Mouse (Mus musculus) hindbrain, postnatal 0 days (tissue): Measurements from ENCODE around the gene Tmprss11e. TPM values are rescaled to one million over a fixed set of nuclear protein-coding genes. Genes with fewer than 3 reads are reported as not detected.

ENCODE experiments used
- ATAC-seq: fragments of 200-750 bp; cut with Nextera tagmentation; 2 replicates; pipeline ENCODE4 v1.8.0; 2017; ENCODE audit warnings: mild to moderate bottlenecking, moderate TSS enrichment, moderate library complexity
- DNase-seq: peaks from one replicate; pipeline ENCODE4 v3.0.0-alpha.2; 2015; ENCODE audit warnings: low spot score
- H3K27ac ChIP-seq: fragments of 300-500 bp; sonication (generic); 2 replicates; pipeline ENCODE4 v1.5.1; 2014; ENCODE audit warnings: mild to moderate bottlenecking
- H3K27me3 ChIP-seq: fragments of 300-500 bp; sonication (generic); 2 replicates; pipeline ENCODE4 v1.6.1; 2014; ENCODE audit warnings: low read length, mixed read lengths; ENCODE audit not compliant: insufficient read depth
- H3K36me3 ChIP-seq: fragments of 300-500 bp; sonication (generic); 2 replicates; pipeline ENCODE4 v1.6.1; 2014; ENCODE audit warnings: low read length, mixed read lengths; ENCODE audit not compliant: insufficient read depth
- H3K4me1 ChIP-seq: fragments of 300-500 bp; sonication (generic); 2 replicates; pipeline ENCODE4 v1.6.1; 2014; ENCODE audit warnings: antibody characterized with exemption, low read length, mixed read lengths; ENCODE audit not compliant: insufficient read depth
- H3K4me2 ChIP-seq: fragments of 300-500 bp; sonication (generic); 2 replicates; pipeline ENCODE4 v1.6.1; 2014; ENCODE audit warnings: low read depth, mild to moderate bottlenecking, low read length, moderate library complexity, mixed read lengths
- H3K4me3 ChIP-seq: fragments of 300-500 bp; sonication (generic); 2 replicates; pipeline ENCODE4 v1.5.1; 2014; ENCODE audit warnings: low read length
- H3K9ac ChIP-seq: fragments of 300-500 bp; sonication (generic); replicated peaks from 2 replicates; pipeline ENCODE4 v1.6.1; 2014; ENCODE audit warnings: mild to moderate bottlenecking, low read length, moderate library complexity, mixed read lengths
- H3K9me3 ChIP-seq: fragments of 300-500 bp; sonication (generic); 2 replicates; pipeline ENCODE4 v1.6.1; 2016; ENCODE audit warnings: low read length, mixed read lengths
- CTCF ChIP-seq: IDR thresholded peaks from 2 replicates; pipeline ENCODE4 v1.5.1; 2016; ENCODE audit warnings: antibody characterized with exemption, control low read depth, low read depth
- WGBS: fragments of 180-500 bp; shearing (Covaris S2); extraction: QIAGEN DNeasy Blood & Tissue Kit; methylation state at CpG from one replicate; pipeline ENCODE4 v1.1.7; 2014; 5-methylcytosine and 5-hydroxymethylcytosine counted together
- polyA plus RNA-seq: library from polyadenylated mRNA; unstranded; fragments of >200 nt; fragmentation: Nextera tagmentation; extraction: Ambion mirVana; gene quantifications from 2 replicates; pipeline ENCODE4 v1.2.1, GENCODE M21; 2015
- total RNA-seq: library from RNA; depleted of rRNA; stranded (reverse); fragments of >200 nt; gene quantifications from 2 replicates; pipeline ENCODE4 v1.2.3, GENCODE M21; 2014; rRNA removed

Tmprss11e gene
- not detected in 2 replicates for total RNA-seq
- 0.04 TPM in 1 of 2 replicates, not detected in the other for polyA plus RNA-seq

- no peak for TF ChIP-seq CTCF
- H3K9ac ChIP-seq, result no peak within 1 kb of the TSS
Observed at GRCm38 (mm10) chr5:86745715-86746114, at the start of gene Tmprss11e. Tmprss11e (minus strand) TSS chr5:86745815.

DNA sequence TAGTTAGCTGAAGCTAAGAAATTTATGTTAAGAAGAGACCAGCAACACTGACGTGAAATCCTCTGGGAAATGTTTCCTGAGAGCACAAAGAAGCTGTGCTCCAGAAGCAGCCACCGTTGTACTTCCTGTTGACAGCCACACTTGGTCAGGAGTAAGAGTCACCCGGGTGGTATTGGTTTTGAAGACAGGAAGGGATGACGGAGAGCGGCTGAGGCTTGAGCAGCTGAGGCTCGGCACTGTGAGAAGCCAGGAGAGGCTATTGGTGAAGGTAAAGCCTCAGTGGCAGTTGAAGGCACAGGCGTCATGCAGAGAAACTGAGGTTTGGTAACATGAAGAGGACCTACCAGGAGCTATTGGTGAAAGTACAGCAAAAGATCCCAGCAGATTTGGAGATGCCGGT, 47.2 kb upstream of the Tmprss11e start:
- Histone ChIP-seq H3K36me3 (no peaks in the 10 kb centered on the region), H3K4me2 (no peak overlapping the region), H3K27me3 (no peaks in the 10 kb centered on the region)

More at GRCm38 (mm10) chr5:86745715-86746114, at the start of gene Tmprss11e:
- Histone ChIP-seq H3K9me3 (no peaks in the 10 kb centered on the region), H3K4me3 (no peak within 1 kb of the TSS), H3K4me2 (no peak within 1 kb of the TSS), H3K27me3 (no peaks in the 10 kb centered on the region), H3K36me3 (no peaks in the 10 kb centered on the region), H3K4me1 (no peaks in the 10 kb centered on the region), H3K27ac (no peak within 1 kb of the TSS)
- 82% methylated on average over 4 of the region's 4 CpGs for WGBS
- no peak for DNase-seq
- no peak for ATAC-seq

GRCm38 (mm10) chr5:86792249-86792648, 46.6 kb upstream of the Tmprss11e start:
- TF ChIP-seq CTCF, result no peak
- no peak for ATAC-seq
- no peak overlapping the region for H3K27ac ChIP-seq
- H3K9me3 ChIP-seq, result no peaks in the 10 kb centered on the region
- H3K9ac ChIP-seq, result no peak overlapping the region
- no peak for DNase-seq
- H3K4me2 ChIP-seq, result no peak overlapping the region
- H3K36me3 ChIP-seq, result no peaks in the 10 kb centered on the region
- no peak overlapping the region for H3K4me3 ChIP-seq
- WGBS, result 67% methylated on average over 4 of the region's 4 CpGs
- H3K4me1 ChIP-seq, result no peaks in the 10 kb centered on the region
- H3K27me3 ChIP-seq, result no peaks in the 10 kb centered on the region

More for the DNA sequence above, 47.2 kb upstream of the Tmprss11e start:
- WGBS, result 76% methylated on average over 8 of the region's 8 CpGs
- H3K4me1 ChIP-seq, result no peaks in the 10 kb centered on the region
- ATAC-seq (no peak), DNase-seq (no peak)
- no peak overlapping the region for H3K9ac ChIP-seq
- TF ChIP-seq CTCF, result no peak
- H3K9me3 ChIP-seq, result no peaks in the 10 kb centered on the region
- H3K27ac ChIP-seq, result no peak overlapping the region
- no peak overlapping the region for H3K4me3 ChIP-seq

- no peak for TF ChIP-seq CTCF
- H3K4me3 ChIP-seq, result no peak overlapping the region
- no peaks in the 10 kb centered on the region for H3K27me3 ChIP-seq
- no peak for ATAC-seq
- DNase-seq, result no peak
- no peaks in the 10 kb centered on the region for H3K4me1 ChIP-seq
- H3K27ac ChIP-seq, result no peak overlapping the region
- no peak overlapping the region for H3K9ac ChIP-seq
- H3K36me3 ChIP-seq, result no peaks in the 10 kb centered on the region
- H3K4me2 ChIP-seq, result no peak overlapping the region
- WGBS, result 73% methylated on average over 2 of the region's 2 CpGs
- no peaks in the 10 kb centered on the region for H3K9me3 ChIP-seq
Observed at GRCm38 (mm10) chr5:86789954-86790353, 44.3 kb upstream of the Tmprss11e start.

- TF ChIP-seq CTCF, result no peak
- H3K27ac ChIP-seq, result no peak overlapping the region
- H3K27me3 ChIP-seq, result no peaks in the 10 kb centered on the region
- ATAC-seq, result no peak
- 42% methylated on average over 1 of the region's 1 CpGs for WGBS
- H3K9ac ChIP-seq, result no peak overlapping the region
- no peak for DNase-seq
- no peaks in the 10 kb centered on the region for H3K36me3 ChIP-seq
- no peak overlapping the region for H3K4me2 ChIP-seq
- no peaks in the 10 kb centered on the region for H3K4me1 ChIP-seq
- no peak overlapping the region for H3K4me3 ChIP-seq
- H3K9me3 ChIP-seq, result no peaks in the 10 kb centered on the region
Observed at GRCm38 (mm10) chr5:86786798-86787197, 41.2 kb upstream of the Tmprss11e start.

DNA sequence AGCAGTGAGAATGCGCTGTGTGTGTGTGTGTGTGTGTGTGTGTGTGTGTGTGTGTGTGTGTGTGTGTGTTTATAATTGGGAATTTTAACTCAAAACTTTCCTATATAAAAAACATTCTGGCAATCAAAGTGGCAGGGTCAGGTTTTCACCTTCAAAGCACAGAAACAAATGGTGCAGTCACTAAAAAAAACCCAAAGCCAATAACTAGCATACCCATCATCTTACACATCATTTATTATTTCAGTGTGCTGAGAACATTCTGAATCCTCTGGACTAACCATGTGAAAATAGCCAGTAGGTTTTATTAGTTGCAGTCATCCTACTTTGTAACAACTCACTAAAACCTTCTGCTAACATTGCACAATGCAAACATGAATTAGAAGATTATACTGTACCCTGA, 38.6 kb upstream of the Tmprss11e start:
- H3K4me2 ChIP-seq, result no peak overlapping the region
- no peak for ATAC-seq
- 68% methylated on average over 1 of the region's 1 CpGs for WGBS
- H3K4me1 ChIP-seq, result no peaks in the 10 kb centered on the region
- no peaks in the 10 kb centered on the region for H3K27me3 ChIP-seq
- H3K9ac ChIP-seq, result no peak overlapping the region
- H3K9me3 ChIP-seq, result no peaks in the 10 kb centered on the region
- no peak for DNase-seq
- no peak for TF ChIP-seq CTCF
- no peak overlapping the region for H3K4me3 ChIP-seq
- H3K36me3 ChIP-seq, result no peaks in the 10 kb centered on the region
- H3K27ac ChIP-seq, result no peak overlapping the region

- ATAC-seq (no peak), DNase-seq (no peak)
- no peaks in the 10 kb centered on the region for H3K9me3 ChIP-seq
- no peak overlapping the region for H3K4me3 ChIP-seq
- TF ChIP-seq CTCF, result no peak
- no peaks in the 10 kb centered on the region for H3K27me3 ChIP-seq
- no peak overlapping the region for H3K27ac ChIP-seq
- H3K4me1 ChIP-seq, result no peaks in the 10 kb centered on the region
- H3K9ac ChIP-seq, result no peak overlapping the region
- WGBS, result 70% methylated on average over 8 of the region's 8 CpGs
- H3K4me2 ChIP-seq, result no peak overlapping the region
- no peaks in the 10 kb centered on the region for H3K36me3 ChIP-seq
Observed at GRCm38 (mm10) chr5:86783059-86783458, 37.4 kb upstream of the Tmprss11e start.
